Mouse (Mus musculus) midbrain, embryonic 15.5 days (tissue): ENCODE measurements around the gene Vmn2r8. TPM values are rescaled to one million over a fixed set of nuclear protein-coding genes. Genes with fewer than 3 reads are reported as not detected.
"Not testable (repeated sequence)": the region's sequence is repeated elsewhere in the genome, so short reads cannot be mapped to it uniquely, and the experiment has no call there.

Experiments used
- ATAC-seq: fragments of 200-750 bp; cut with Nextera tagmentation; replicated peaks from 2 replicates; pipeline ENCODE4 v1.8.0; 2017; ENCODE audit warnings: moderate TSS enrichment
- H3K27ac ChIP-seq: fragments of 300-500 bp; sonication (generic); 2 replicates; pipeline ENCODE4 v1.5.1; 2015; ENCODE audit warnings: mild to moderate bottlenecking, inconsistent platforms
- H3K27me3 ChIP-seq: fragments of 300-500 bp; sonication (generic); replicated peaks from 2 replicates; pipeline ENCODE4 v1.6.1; 2015; ENCODE audit warnings: inconsistent platforms
- H3K36me3 ChIP-seq: fragments of 300-500 bp; sonication (generic); replicated peaks from 2 replicates; pipeline ENCODE4 v1.6.1; 2015; ENCODE audit warnings: inconsistent platforms
- H3K4me1 ChIP-seq: fragments of 300-500 bp; sonication (generic); 2 replicates; pipeline ENCODE4 v1.6.1; 2015; ENCODE audit warnings: inconsistent platforms
- H3K4me2 ChIP-seq: fragments of 300-500 bp; sonication (generic); 2 replicates; pipeline ENCODE4 v1.6.1; 2015; ENCODE audit warnings: inconsistent platforms, mild to moderate bottlenecking, moderate library complexity
- H3K4me3 ChIP-seq: fragments of 300-500 bp; sonication (generic); 2 replicates; pipeline ENCODE4 v1.5.1; 2015; ENCODE audit warnings: mild to moderate bottlenecking, inconsistent platforms
- H3K9ac ChIP-seq: fragments of 300-500 bp; sonication (generic); 2 replicates; pipeline ENCODE4 v1.6.1; 2015; ENCODE audit warnings: mild to moderate bottlenecking, inconsistent platforms
- H3K9me3 ChIP-seq: fragments of 300-500 bp; sonication (generic); 2 replicates; pipeline ENCODE4 v1.6.1; 2016; ENCODE audit warnings: inconsistent platforms
- WGBS: fragments of 180-500 bp; shearing (Covaris S2); methylation state at CpG from one replicate; pipeline ENCODE4 v1.1.7; 2015; ENCODE audit warnings: mixed read lengths; 5-methylcytosine and 5-hydroxymethylcytosine counted together
- polyA plus RNA-seq: library from polyadenylated mRNA; unstranded; fragments of >200 nt; fragmentation: Nextera tagmentation; extraction: Ambion mirVana; gene quantifications from 2 replicates; pipeline ENCODE4 v1.2.1, GENCODE M21; 2015

The Vmn2r8 gene
- polyA plus RNA-seq: not detected in 2 replicates

DNA sequence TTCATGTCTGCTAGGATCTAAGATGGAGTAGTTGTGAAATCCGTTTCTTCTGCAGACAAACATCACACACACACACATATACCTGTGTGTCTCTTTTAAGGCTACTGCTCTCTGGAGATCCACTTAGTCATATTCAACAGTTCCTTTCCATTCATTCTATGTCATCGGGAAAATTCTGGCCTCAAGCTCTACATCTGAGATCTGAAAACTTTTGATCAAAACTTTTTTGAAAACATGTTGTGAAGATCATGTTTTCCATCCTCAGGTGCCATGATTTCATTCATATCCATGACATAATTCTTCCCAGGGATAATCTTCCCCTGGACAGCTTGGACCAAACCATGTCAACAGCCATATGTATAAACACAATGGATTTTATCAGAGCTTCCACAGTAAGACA lies at the start of gene Vmn2r8:
Vmn2r8 (minus strand) TSS at position 101 of the 400 bp plus-strand sequence.
- WGBS: 75% methylated on average over 2 of the region's 2 CpGs
- H3K27ac ChIP-seq, H3K4me1 ChIP-seq, H3K4me3 ChIP-seq, H3K36me3 ChIP-seq, ATAC-seq, H3K27me3 ChIP-seq, H3K9me3 ChIP-seq, H3K4me2 ChIP-seq, H3K9ac ChIP-seq: not testable (repeated sequence)

DNA sequence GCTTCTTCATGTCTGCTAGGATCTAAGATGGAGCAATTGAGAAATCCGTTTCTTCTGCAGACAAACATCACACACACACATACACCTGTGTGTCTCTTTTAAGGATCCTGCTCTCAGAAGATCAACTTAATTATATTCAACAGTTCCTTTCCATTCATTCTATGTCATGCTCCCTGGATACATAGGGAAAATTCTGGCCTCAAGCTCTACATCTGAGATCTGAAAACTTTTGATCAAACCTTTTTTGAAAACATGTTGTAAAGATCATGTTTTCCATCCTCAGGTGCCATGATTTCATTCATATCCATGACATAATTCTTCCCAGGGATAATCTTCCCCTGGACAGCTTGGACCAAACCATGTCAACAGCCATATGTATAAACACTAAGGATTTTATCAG lies 43.9 kb upstream of the Vmn2r8 start, which contains the start of gene Vmn2r9:
Vmn2r9 (minus strand) TSS at position 101 of the 400 bp plus-strand sequence.
- H3K27ac ChIP-seq, H3K36me3 ChIP-seq, H3K9ac ChIP-seq, H3K4me3 ChIP-seq, H3K9me3 ChIP-seq, H3K27me3 ChIP-seq, H3K4me2 ChIP-seq, ATAC-seq, H3K4me1 ChIP-seq: not testable (repeated sequence)
- WGBS: 71% methylated on average over 1 of the region's 1 CpGs

DNA sequence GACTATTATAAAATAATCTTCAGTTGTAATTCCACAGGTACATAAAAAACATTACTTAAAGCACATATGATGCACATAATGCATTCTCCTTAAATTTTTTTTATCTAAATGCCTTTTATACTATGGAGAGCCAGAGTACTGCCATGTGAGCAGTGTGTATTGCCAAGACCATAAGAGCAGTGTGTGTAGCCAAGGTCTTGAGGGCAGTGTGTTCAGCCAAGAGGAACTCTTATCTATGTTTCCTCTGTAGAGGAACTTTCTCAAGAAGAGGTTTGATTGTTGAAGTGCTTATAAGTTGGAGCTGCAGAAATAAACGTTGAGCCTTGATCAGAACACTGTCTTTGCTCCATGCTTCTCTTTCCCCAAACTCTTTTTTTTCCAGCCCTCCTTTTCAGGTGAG lies 40.8 kb upstream of the Vmn2r8 start:
- H3K27ac ChIP-seq: no peak overlapping the region
- H3K9me3 ChIP-seq: no peaks in the 10 kb centered on the region
- no peaks in the 10 kb centered on the region for H3K4me1 ChIP-seq
- no peaks in the 10 kb centered on the region for H3K36me3 ChIP-seq
- no peak overlapping the region for H3K9ac ChIP-seq
- no peaks in the 10 kb centered on the region for H3K27me3 ChIP-seq
- no peak overlapping the region for H3K4me2 ChIP-seq
- WGBS: 36% methylated on average over 1 of the region's 1 CpGs
- H3K4me3 ChIP-seq: no peak overlapping the region
- no peak for ATAC-seq

DNA sequence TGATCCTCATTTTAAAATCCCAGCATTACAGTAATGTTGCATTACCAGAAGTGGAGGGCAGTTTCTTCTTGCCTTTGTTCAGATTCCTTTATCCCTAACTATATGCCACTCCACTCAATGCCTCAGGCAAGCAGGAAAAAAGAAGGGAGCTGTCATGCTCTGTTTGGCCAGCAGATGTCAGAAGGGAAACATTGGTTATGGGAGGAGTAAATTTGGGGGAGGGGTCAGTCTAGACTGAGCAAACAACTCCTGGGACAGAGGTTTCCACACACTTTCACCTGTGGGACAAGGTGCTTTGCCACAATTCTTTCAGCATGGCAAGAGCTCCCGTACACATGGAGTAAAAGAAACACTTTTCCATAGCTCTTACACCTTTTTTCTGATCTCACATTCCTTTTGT lies 27.5 kb upstream of the Vmn2r8 start:
- no peaks in the 10 kb centered on the region for H3K36me3 ChIP-seq
- no peak overlapping the region for H3K4me3 ChIP-seq
- no peaks in the 10 kb centered on the region for H3K4me1 ChIP-seq
- no peaks in the 10 kb centered on the region for H3K27me3 ChIP-seq
- no peak overlapping the region for H3K9ac ChIP-seq
- WGBS: 83% methylated on average over 1 of the region's 1 CpGs
- H3K4me2 ChIP-seq: no peak overlapping the region
- H3K9me3 ChIP-seq: no peaks in the 10 kb centered on the region
- no peak for ATAC-seq
- H3K27ac ChIP-seq: no peak overlapping the region

DNA sequence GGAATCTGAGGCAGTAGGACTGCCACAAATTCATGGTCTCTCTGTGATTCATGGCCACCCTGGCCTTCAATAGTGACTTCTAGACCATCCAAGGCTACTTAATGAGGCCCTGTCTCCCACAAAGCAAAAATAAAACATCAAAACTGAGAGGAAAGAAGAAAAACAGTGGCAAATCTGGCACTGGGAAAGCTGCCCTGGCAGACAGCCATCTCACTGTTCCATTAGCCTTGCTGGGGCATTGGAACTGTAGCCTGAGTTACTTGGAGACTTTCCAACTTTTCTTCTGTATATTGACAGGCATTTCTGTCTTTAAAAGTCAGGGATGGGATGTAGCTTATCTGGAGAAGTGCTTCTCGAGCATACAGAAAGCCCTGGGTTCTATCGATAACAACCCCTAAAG lies 14.6 kb upstream of the Vmn2r8 start:
- Histone ChIP-seq H3K27me3 (no peaks in the 10 kb centered on the region), H3K36me3 (no peaks in the 10 kb centered on the region), H3K9ac (no peak overlapping the region), H3K4me3 (no peak overlapping the region), H3K27ac (no peak overlapping the region), H3K4me1 (no peaks in the 10 kb centered on the region), H3K4me2 (no peak overlapping the region), H3K9me3 (no peaks in the 10 kb centered on the region)
- no peak for ATAC-seq
- 87% methylated on average over 2 of the region's 2 CpGs for WGBS

DNA sequence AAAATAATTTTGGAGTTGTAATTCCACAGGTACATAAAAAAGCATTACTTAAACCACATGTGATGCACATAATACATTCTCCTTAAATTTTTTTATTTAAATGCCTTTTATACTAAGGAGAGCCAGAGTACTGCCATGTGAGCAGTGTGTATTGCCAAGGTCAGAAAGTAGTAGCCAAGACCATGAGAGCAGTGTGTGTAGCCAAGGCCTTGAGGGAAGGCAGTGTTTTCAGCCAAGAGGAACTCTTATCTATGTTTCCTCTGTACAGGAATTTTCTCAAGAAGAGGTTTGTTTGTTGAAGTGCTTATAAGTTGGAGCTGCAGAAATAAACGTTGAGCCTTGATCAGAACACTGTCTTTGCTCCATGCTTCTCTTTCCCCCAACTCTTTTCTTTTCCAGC lies 5.0 kb downstream of the Vmn2r8 start:
- Histone ChIP-seq H3K4me3 (no peak overlapping the region), H3K9ac (no peak overlapping the region), H3K9me3 (no peaks in the 10 kb centered on the region), H3K27me3 (no peaks in the 10 kb centered on the region), H3K4me2 (no peak overlapping the region), H3K27ac (no peak overlapping the region), H3K36me3 (no peaks in the 10 kb centered on the region), H3K4me1 (no peaks in the 10 kb centered on the region)
- WGBS: 70% methylated on average over 1 of the region's 1 CpGs
- ATAC-seq: no peak

DNA sequence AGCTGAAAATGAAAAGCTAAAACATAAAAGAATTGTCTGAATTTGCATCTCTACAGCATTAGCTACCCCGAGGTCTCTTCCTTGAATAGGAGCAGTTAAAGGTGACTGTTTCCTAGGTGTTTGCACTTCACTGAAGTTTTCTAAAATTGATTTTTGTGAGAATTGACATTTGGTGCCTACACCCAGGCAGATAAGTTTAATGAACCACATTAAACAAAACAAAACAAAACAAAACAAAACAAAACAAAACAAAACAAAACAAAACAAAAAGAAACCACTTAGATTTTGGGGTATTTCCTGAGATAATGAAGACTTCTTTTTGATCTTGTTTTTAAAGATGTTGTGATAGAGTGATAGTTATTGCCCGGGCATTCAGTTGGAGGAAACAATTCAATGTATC lies 13.4 kb downstream of the Vmn2r8 start, which contains the start of gene Tmed11:
Tmed11 (minus strand) TSS at position 101 of the 400 bp plus-strand sequence.
- H3K4me3 ChIP-seq, ATAC-seq, H3K9me3 ChIP-seq, H3K27ac ChIP-seq, H3K27me3 ChIP-seq, H3K9ac ChIP-seq, H3K36me3 ChIP-seq, H3K4me1 ChIP-seq, H3K4me2 ChIP-seq: not testable (repeated sequence)
- WGBS: 63% methylated on average over 2 of the region's 2 CpGs

DNA sequence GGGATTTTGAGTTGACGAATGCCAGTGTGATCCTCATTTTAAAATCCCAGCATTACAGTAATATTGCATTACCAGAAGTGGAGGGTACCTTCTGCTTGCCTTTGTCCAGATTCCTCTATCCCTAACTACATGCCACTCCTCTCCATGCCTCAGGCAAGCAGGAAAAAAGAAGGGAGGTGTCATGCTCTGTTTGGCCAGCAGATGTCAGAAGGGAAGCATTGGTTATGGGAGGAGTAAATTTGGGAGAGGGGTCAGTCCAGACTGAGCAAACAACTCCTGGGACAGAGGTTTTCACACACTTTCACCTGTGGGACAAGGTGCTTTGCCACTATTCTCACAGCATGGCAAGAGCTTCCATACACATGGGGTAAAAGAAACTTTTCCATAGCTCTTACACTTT lies 18.3 kb downstream of the Vmn2r8 start:
- H3K4me3 ChIP-seq, H3K4me2 ChIP-seq, H3K36me3 ChIP-seq, ATAC-seq, H3K27me3 ChIP-seq, H3K9ac ChIP-seq, H3K9me3 ChIP-seq, H3K4me1 ChIP-seq, H3K27ac ChIP-seq: not testable (repeated sequence)
- 33% methylated on average over 1 of the region's 1 CpGs for WGBS

DNA sequence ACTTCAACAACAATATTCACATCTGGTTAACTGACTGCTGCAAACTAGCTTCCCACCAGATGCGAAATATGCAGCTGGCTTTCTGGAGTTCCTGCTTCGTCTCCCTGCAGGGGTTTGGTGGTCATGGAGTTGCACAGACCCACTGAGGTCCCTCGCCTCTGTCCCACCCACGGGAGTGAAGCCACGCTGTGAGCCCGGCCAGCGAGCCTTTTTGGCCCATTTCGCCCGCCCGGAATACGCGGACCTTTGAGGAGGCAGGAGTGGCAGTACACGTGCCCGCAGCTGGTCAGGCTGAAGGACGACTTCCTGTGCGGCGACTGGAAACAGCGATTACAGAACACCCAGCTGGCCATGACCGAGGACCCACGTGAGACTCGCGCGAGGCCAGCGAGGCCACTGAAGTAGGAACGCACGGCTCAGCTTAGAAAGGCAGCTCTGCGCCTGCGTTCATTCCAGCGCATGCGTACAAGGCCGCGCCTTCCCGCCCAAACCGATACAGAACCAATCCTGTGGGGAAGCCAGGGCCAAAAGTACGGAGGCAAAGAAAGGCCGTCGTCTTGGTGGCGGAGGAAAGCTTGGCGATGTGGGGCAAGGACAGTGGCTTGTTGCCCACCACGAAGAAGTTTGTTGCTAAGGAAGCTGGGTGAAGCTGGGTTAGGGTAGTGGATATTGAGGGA lies 33.9 kb downstream of the Vmn2r8 start, which contains the start of gene Rnf212:
Rnf212 (minus strand) TSS at position 353 of the 677 bp plus-strand sequence.
- ATAC-seq: no peak
- 81% methylated on average over 40 of the region's 40 CpGs for WGBS

DNA sequence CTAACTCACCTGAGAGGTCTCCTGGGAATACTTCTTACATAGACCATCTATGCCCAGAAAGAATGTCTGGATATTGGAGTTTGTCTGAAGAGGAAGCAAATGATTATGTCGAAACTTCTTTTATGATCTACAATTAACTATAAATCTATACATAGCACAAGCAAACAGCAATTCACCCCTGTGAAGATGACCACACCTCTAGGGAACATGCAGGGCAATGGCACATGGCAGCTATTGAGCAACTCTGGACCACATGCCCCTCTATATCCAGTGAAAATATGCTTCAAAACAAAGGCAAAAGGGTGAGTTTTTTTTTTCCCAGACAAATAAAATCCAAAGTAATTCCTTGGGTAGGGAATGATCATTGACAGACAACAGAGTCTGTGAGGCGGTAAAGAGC lies 48.6 kb downstream of the Vmn2r8 start:
- no peaks in the 10 kb centered on the region for H3K27me3 ChIP-seq
- no peak overlapping the region for H3K9ac ChIP-seq
- H3K9me3 ChIP-seq: no peaks in the 10 kb centered on the region
- no peak overlapping the region for H3K4me2 ChIP-seq
- no peaks in the 10 kb centered on the region for H3K36me3 ChIP-seq
- H3K27ac ChIP-seq: no peak overlapping the region
- no peaks in the 10 kb centered on the region for H3K4me1 ChIP-seq
- H3K4me3 ChIP-seq: no peak overlapping the region
- WGBS: 85% methylated on average over 2 of the region's 2 CpGs
- no peak for ATAC-seq

More for the DNA sequence above, 33.9 kb downstream of the Vmn2r8 start, which contains the start of gene Rnf212:
- Histone ChIP-seq H3K9ac (no peak within 1 kb of the TSS), H3K4me3 (no peak within 1 kb of the TSS), H3K27me3 (no peaks in the 10 kb centered on the region), H3K27ac (no peak within 1 kb of the TSS), H3K9me3 (no peaks in the 10 kb centered on the region), H3K4me1 (no peaks in the 10 kb centered on the region), H3K36me3 (no peaks in the 10 kb centered on the region), H3K4me2 (no peak within 1 kb of the TSS)

DNA sequence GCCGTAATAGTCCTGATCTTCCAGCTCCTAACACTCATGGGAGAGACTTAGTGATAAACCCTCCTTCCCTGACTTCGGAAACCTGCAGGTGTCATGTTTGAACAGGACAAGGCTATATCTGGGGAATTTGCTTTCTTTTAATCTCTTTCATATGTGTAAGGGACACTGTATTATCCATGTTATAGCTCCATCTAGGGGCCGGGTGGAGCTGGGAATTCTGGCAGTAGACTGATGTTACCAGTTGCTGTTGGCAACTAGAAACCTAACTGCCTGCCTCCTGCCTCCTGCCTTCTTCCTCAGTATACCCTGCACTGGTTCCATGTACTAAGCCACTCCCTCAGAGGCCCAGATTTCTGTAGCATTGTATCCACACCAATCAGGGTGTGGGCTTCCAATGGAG lies 50.3 kb downstream of the Vmn2r8 start:
- no peaks in the 10 kb centered on the region for H3K4me1 ChIP-seq
- ATAC-seq: no peak
- no peak overlapping the region for H3K4me3 ChIP-seq
- H3K9me3 ChIP-seq: no peaks in the 10 kb centered on the region
- no peak overlapping the region for H3K27ac ChIP-seq
- no peak overlapping the region for H3K4me2 ChIP-seq
- no peaks in the 10 kb centered on the region for H3K36me3 ChIP-seq
- 62% methylated on average over 3 of the region's 3 CpGs for WGBS
- H3K27me3 ChIP-seq: no peaks in the 10 kb centered on the region
- no peak overlapping the region for H3K9ac ChIP-seq

DNA sequence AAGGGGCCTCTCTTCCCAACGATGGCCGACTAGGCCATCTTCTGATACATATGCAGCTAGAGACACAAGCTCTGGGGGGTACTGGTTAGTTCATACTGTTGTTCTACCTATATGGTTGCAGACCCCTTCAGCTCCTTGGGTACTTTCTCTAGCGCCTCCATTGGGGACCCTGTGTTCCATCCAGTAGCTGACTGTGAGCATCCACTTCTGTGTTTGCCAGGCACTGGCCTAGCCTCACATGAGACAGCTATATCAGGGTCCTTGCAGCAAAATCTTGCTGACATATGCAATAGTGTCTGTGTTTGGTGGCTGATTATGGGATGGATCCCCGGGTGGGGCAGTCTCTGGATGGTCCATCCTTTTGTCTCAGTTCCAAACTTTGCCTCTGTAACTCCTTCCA lies 57.4 kb downstream of the Vmn2r8 start:
- not testable (repeated sequence) for H3K27me3 ChIP-seq, ATAC-seq, H3K9me3 ChIP-seq, H3K9ac ChIP-seq, H3K4me1 ChIP-seq, H3K4me2 ChIP-seq, H3K36me3 ChIP-seq, H3K27ac ChIP-seq, H3K4me3 ChIP-seq
- WGBS: 82% methylated on average over 4 of the region's 4 CpGs
